Mouse (Mus musculus) olfactory bulb, adult 2 months (tissue): ENCODE measurements at regions not wholly inside any gene's neighbourhood (a gene's known extent, or its start where the extent isn't known, plus 50 kb on each side); places are given as distances from the start of the nearest gene placed in this dataset.

Experiments
- CTCF ChIP-seq: fragments of 200-500 bp; IDR thresholded peaks from 2 replicates; pipeline ENCODE4 v1.5.1; 2012; ENCODE audit warnings: low read depth, mild to moderate bottlenecking, low read length, moderate library complexity; ENCODE audit not compliant: insufficient read depth
- POLR2A ChIP-seq: fragments of 200-500 bp; IDR thresholded peaks from 2 replicates; pipeline ENCODE4 v1.6.1; 2012; ENCODE audit warnings: mild to moderate bottlenecking, low read depth, low read length, moderate library complexity; ENCODE audit not compliant: insufficient read depth

DNA sequence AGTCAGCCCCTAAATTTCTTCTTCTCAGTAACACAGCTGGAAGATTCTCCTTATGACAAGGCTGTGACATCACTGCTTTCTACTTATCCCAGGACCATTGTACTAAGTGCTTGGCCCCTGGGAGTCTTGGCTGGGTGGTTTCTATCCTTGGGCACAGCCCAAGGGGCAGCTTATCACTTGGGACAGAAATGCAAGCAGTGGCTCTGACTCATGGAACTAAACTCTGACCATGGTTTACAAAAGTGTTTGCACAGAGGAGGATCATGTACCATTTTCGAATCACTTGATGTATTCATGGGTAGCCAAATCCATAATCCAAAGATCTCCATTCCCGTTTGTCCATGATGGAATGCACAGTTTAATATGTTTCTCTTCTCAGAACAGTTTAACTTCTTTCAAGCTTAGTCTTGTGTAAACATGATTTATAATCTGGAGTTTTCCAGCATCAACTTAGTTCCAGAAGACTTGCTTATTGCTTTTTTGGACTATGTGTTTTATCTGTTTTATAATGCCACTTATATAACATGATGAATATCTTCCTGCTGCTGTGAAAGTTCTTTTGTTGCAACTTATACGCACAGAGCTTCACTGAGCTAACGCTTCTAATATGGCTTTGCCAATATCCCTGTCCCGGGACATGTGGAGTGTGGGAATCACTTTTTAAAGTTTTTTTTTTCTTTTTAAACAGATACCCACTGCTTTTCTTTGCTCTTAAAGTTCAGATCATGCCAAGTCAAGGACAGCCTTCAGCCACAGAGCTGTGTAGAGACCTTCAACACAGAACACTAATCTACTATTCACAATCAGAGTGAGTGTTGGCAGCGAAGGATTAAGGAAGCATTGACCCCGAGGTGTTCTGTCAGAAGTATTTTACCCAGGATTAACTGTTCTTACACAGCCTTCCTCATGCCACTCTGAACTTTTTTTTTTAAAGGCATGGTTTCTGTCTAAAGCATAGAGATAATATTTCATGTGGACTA is 76.7 kb upstream of the Pik3r1 start:
- no peak for TF ChIP-seq CTCF
- TF ChIP-seq POLR2A = no peak
